Mouse (Mus musculus) mesoderm, embryonic 11.5 days (tissue): ENCODE results near the gene Phyh.
A peak's percentile ranks its signal among the peaks of the same experiment; 100 is the strongest.
"Not testable (repeated sequence)": the region's sequence is repeated elsewhere in the genome, so short reads cannot be mapped to it uniquely, and the experiment has no call there.

Experiments used
- DNase-seq: peaks from one replicate; pipeline ENCODE4 v3.0.0-alpha.2; 2012; ENCODE audit warnings: low read depth, low spot score

Gene Phyh

DNA sequence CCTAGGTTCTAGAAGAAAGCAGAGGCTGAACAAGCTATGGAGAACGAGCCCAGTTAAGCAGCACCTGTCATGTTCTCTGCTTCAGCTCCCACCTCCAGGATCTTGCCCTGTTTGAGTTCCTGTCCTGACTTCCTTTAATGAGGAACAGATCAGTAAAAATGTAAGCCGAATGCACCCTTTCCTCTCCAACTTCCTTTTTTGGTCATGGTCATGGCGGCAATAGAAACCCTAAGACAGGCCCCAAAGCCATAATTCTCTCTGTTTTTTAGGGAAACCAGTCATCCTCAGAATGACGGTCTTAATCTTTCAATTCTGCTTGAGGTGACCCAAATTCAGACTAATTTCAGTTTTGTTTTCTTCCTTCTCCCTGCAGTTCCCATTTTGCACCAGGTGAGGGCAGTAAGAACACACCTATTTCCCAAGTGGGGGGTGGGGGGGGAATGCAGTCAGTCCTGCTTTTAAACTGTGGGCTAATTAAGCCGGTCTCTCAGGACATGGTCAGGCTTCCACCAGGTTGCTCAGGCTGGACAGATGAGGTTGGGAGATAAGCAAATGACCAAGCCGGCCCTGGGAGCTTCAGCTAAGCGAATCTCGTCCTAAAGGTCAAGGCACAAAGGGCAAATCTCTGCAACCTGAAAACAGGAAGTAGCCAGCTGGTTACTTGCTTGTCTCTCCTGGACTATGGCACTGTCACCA is 1.3 kb upstream of the Phyh start:
- peak; percentile 80 for DNase-seq

DNA sequence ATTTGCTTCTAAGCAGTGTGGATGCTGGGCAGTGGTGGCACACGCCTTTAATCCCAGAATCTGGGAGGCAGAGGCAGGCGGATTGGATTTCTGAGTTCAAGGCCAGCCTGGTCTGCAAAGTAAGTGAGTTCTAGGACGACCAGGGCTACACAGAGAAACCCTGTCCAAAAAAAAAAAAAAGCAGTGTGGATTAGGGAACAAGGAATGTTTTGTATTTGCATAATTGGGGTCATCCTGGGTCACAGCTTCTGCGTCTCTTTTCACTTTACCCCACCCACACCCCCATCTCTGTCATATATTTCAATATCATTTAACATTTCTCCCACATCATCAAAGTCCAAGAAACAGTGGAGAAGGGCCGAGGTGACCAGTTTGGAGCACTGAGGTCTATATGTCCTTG is 2.2 kb downstream of the Phyh start:
- no peak for DNase-seq

DNA sequence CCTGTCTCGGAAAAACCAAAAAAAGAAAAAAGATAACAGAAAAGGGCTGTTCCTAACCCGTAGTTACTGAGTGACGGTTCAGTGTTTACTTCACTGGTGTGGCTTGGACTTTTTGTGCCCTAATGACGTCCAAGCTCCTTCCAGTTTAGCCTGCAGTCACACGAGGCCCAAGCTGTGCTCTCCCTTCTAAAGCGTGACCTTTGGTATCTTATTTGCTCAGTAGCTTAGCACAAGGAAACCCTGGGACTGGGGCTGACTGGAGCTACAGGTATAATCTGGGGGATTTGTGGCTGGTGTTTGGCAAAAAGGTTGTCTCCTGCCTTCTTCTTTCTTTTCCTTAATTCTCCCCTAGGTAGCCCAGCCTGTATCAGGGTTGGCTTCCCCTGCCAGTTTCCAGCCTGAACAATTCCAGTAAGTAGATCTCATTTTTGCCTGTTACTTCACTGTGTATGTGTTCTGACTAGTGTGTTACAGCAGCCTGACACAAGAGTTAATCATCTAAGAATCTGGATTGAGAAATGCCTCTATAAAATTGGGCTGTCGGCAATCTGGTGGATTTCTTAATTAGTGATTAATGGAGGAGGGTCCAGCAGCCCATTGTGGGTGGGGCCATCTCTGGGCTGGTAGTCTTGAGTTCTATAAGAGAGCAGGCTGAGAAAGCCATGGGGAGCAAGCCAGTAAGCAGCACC is 3.8 kb downstream of the Phyh start:
- no peak for DNase-seq

DNA sequence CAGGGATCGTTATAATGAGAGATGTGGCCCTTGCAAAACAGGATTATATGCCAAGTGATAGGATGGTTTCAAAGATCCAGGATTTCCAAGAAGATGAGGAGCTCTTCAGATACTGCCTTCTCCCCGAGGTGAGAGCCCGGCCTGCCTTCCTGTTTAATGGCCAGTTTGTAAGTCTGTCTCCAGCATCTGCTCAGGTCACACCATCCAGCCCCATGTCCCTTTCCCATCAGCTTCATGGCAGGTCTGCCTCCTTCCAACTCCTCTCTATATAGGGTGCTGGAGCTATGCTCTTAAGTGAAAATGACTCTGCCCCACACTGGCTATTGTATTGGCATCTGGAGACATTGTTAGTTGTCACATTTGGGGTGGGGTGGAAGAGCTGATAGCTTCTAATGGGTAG is 8.6 kb downstream of the Phyh start:
- no peak for DNase-seq

DNA sequence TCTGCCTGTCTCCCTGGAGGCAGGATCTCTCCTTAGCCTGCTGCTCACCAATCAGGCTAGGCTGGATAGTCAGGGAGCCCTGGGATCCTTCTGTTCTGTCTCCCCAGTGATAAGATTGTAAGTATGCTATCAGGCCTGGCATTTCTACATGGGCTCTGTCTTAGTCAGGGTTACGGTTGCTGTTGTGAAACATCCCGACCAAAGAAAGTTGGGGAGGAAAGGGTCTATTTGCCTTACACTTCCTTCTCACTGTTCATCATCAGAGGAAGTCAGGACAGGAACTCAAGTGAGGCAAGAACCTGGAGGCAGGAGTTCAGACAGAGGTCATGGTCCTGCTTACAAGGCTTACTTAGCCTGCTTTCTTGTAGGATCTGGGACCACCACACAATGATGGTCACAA is 10.4 kb downstream of the Phyh start:
- no peak for DNase-seq

DNA sequence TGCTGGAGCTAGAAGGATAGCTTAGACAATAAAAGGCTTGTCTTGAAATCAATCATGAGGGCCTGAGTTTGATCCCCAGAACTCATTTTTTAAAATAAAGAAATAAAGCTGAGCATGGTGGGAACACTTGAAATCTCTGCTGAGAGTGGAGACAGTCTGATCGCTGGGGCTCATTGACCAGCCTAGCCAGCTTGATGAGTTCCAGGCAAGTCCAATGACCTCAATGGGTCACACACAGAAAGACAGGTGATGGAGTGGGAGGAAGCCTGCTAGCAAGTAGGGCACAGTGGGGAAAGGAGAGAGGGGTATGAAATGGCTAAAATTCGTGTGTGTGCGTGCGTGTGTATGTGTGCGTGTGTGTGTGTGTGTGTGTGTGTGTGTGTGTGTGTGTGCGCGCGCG is 15.7 kb downstream of the Phyh start:
- DNase-seq: no peak

DNA sequence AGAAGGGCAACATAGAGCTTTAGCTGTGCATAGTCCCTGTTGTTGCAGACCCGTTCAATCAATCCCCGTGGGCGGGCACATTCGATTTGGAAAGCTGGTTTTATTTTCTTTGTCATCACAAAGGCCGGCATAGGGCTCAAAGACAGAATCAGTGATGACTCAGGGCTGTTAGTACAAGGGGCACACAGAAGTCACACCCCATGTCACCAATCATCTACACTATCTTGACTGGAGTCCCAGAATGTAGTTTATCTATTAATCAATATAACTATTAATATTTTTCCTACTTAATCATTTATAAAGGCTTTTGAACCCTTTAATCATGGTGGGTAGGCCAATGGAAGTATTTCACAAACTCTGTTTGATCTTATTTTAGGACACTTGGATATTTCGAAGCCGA is 19.1 kb downstream of the Phyh start:
- DNase-seq: no peak

DNA sequence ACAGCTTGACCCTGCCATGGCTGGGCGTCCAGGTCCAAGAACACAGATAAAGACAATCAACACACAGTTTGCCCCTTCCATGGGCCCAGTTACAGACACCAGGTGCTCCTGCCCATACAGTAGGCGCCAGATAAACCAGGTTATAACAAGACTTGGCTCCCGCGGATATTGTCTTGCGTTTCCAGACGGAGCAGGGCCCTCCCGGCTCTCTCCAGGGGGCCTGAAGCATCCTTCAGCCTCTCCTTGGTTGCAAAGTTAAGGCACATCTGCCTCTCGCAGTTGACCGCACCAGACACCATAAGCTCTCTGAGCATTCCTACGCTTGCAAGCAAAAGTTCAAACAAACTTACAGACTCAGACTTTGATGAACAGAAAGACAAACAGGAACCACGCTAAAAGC is 22.0 kb downstream of the Phyh start:
- DNase-seq: no peak

DNA sequence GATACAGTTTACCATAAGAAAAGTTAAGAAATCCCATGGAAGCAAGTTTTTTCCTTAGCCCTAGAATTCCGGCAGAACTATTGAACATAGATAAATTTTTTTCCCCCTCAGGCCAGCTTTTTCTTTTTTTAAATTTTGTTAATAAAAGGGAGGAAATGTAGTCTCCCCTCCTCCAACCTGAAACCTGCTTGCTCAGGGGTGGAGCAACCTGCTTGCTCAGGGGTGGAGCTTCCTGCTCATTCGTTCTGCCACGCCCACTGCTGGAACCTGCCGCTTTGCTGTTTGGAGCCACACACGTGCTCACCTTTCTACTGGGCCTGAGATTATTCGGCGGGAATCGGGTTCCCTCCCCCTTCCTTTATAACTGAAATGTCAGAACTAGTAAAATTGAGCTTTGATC is 30.9 kb downstream of the Phyh start:
- DNase-seq: not testable (repeated sequence)

DNA sequence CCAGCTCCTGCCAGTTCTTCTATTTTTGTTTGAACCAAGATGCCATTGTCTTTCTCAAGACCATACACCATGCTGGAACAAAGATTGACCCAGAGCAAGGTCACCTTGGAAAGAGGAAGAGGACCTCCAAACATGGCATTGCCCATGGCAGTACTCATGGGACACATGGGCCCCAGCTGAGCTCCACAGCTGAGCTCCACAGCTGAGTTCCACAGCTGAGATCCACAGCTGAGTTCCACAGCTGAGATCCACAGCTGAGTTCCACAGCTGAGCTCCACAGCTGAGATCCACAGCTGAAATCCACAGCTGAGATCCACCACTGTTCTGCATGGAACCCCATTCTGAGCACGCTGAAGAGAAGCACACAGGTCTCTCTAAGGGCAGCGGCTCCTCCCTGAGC is 32.2 kb downstream of the Phyh start:
- DNase-seq: no peak

DNA sequence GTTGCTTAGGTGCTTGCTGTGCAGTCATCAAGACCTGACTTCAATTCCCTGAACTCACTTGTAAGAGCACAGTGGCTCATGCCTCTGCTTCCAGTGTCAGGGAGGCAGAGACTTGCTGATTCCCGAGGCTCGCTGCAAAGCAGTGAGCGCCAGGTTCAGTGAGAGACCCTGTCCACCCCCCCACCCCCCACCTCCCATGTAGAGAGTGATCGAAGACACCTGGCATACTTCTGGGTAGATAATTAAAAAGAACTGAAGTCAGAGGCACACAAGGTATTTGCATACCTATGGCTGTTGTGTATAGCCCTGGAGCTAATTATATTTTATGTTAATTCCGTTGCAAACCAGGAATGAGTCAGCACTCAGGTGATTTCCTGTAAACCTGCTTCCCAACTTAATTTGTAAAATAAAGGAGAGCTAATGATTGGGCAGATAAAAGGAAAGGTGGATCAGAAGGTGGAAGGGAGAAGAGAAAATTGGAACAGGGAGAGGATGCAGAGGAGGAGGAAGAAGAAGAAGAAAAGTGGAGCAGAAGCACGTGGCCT is 35.5 kb downstream of the Phyh start:
- DNase-seq: no peak

DNA sequence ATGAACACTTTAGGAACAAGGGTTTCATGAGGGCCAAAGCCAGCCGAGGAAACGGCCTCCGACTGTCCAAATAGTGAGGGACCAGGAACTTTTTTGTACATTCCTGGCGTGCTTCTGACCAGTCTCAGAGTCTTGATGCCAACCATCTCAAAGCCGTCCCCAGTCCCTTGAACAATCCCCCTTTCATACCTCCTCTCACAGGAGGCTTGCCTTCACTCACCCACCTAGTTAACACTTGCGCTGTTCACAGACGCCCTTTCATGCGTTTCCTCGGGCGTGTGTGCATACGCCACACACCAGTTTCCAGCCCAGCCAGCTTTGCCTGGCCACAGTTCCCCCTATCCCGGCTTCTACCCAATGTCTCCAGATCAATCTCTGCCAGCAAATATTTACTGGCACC is 39.2 kb downstream of the Phyh start:
- DNase-seq: no peak

DNA sequence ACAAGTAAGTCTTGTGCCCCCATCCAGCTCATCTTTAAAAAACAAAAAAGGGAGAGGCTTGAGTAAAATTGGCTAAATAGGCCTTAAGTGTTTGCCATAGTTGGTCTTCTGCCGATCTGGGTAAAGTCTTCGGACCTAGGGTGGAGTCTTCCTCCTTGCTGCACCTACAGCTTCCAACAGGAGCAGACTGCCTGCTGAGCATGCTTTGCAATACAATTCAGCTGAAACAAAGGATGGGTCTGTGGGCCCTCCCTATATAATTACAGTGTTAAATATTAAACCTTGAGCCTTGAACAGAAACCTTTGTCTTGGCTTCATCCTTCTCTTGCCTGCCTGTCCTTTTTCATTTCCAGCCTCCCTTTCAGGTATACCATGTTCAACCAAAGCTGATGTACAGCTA is 49.0 kb downstream of the Phyh start:
- no peak for DNase-seq

DNA sequence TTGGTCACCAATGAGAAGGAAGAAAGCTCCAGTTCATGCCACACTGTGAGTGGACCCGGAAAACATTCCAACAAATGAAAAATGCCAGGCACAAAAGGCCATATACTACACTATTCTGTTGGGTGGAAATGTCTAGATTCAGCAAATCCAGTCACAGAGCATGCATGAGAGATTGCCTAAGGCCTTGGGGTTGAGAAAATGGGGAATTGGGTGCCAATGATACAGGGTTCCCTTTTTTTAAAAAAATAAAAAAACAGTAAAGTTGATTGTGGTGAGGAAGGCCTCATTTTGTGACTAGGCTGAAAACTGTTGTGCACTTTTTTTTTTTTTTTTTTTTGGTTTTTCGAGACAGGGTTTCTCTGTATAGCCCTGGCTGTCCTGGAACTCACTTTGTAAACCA is 50.3 kb downstream of the Phyh start:
- DNase-seq: no peak

DNA sequence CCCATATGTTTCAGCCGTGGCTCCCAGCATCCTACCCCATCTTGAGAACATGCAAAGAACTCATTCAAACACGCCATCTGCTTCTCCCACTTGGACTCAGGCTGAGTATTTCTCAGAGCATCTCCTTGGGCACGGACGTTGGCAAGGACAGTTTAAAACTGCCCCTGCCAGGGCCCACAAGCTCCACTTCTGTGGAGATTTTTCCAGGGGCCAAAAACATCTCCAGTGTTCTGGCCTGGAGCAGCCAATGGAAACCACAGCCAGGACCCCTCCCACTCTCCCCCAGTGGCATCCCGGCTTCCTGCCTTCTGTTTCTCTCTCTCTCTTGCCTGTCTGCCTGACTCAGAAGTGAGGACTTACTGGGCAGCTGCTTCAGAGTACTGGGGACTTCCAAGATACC is 57.0 kb downstream of the Phyh start, which contains the start of gene Ucma:
Gene Ucma, plus strand, starts transcription at position 316 of the 400 bp plus-strand sequence.
- no peak for DNase-seq

DNA sequence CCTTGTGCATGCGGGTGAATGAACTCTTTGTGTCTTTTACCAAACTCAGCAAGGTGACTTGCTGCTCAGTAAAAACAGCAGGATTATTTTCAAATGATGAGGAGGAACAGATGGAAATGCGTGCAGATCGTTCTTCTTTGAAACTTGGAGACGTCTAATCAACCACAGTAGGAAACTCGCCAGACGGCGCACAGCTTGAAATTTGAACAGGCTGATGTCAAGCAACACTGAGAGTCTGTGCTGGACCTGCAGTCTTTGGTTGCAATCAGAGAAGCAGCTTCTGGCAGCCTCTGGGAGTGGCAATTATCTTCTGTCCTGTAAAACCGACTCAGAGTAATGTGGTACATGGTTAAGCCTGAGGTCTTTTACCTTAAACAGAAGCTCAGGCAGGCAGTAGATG is 59.3 kb downstream of the Phyh start:
- peak; percentile 30 for DNase-seq

DNA sequence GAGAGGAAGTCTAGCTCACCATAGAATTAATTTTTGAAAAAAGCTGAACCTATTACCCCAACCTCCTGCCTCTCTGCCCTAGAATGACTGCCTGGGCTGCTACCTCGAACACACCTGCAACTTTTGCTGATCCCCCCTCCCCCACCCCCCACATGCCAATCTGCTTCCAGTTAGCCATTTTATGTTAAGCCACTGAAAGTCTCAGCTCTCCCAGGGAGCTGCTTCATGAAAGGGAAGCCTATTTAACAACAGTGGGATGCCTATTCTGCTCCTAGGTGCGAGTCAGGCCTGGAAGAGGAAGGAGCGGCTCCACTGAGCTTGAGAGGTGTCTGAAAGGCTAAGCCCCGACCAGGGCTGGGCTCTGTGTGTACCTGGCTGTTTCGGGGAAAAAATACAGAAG is 65.2 kb downstream of the Phyh start:
- DNase-seq: no peak

DNA sequence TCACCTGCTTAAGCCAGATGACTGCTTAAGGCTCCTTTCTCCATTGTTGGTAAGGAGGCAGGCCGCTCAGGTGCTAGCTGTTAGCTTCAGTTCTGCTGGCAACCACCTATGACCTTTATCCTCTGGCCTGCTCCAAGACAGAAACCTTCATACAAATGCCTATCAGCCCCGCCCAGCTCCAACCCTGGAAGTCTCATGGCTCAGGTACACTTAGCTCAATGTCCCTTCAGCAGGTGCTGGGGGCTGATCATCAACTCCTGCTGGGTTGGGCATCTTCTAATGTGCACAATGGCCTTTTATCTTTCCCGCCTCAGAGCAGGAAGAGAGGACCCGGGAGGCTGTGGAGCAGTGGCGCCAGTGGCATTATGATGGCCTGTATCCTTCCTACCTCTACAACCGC is 66.2 kb downstream of the Phyh start:
- no peak for DNase-seq

DNA sequence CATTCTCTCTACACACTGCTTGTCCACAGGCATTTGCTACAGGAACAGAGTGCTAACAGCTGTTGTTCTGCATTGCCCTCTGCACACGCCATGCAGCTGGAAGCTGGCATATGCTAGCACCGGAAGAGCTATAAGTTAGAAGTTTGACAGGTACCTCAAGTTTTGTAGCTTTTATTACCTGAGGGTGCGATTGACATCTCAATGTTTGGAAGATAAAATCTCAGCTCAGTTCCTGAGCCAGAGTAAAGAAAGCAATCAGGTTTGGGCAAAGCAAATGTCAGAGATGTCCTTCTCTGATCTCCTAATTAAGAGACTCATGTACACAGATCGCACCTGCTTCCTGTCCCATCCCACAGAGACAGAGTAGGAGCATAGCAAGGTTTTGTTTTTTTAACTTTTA is 68.0 kb downstream of the Phyh start:
- peak; percentile 10 for DNase-seq

DNA sequence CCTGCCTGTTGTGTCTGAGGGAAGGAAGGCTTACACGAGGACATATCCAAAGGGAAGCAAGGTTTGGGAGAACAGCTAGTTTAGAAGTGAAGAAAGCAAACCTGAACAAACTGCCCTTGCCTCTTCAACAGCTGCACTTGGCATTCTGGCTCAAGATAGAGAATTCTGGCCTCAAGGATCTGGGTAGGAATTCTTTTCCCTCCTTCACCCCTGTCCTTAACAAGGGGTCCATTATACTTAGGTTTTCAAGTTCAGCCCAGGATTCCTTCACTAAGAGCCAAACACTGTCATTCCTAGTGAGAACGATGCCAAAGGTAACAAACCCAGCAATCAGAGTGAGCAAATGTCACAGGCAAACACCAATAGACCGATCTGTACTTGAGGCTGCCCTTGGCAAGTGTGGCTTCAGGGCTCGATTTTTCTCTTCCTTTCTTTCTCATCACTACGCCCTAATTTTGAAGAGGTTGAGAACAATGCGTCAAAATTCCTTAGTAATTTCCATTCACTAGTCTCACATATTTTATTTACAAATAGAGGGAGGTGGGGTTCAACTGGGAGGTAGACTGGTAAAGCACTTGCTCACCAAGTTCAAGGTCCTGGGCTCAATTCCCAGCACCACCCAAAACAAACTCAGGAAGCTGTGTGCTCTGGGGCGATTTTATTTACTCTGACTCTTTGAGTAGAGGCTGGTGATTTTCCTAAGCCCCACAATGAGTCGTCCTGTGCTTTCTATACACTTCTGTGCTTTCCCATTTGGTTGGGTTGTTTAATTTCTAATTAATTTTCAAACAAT is 68.8 kb downstream of the Phyh start:
- DNase-seq: no peak
